Mouse (Mus musculus) mesoderm, embryonic 11.5 days (tissue): ENCODE results near the gene Gm4969.

Experiments used
- DNase-seq: peaks from one replicate; pipeline ENCODE4 v3.0.0-alpha.2; 2012; ENCODE audit warnings: low read depth, low spot score

The Gm4969 gene

GRCm38 (mm10) chr7:19093537-19094385 lies 24.4 kb downstream of the Gm4969 start:
- peak; percentile 99 for DNase-seq

DNA sequence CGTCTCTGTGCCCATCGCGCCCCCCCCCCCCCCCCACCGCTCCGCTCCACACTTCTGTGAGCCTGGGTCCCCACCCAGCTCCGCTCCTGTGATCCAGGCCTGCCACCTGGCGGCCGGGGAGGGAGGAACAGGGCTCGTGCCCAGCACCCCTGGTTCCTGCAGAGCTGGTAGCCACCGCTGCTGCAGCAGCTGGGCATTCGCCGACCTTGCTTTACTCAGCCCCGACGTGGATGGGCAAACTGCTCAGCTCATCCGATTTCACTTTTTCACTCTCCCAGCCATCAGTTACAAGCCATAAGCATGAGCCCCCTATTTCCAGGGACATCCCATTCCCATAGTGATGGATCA lies 25.0 kb downstream of the Gm4969 start:
- DNase-seq: peak; percentile 88

- DNase-seq: peak; percentile 76
These were observed 25.6 kb downstream of the Gm4969 start for GRCm38 (mm10) chr7:19092381-19093173.

DNA sequence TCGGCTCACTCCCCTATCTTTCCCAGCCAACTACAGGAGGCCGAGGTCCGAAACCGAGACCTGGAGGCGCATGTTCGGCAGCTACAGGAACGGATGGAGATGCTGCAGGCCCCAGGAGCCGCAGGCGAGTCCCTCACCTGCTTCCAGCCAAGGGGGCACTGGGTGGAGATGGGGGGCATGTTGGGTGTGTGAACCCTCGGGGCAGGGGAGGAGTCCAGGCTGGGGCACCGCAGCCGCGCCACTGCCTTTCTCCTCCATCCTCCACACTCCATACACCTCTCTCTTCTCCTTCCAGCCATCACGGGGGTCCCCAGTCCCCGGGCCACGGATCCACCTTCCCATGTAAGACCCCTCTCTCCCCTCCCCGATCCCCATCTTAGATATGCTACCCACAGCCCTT lies 26.3 kb downstream of the Gm4969 start:
- DNase-seq: no peak

GRCm38 (mm10) chr7:19088813-19089212 lies 29.4 kb downstream of the Gm4969 start:
- peak; percentile 79 for DNase-seq

DNA sequence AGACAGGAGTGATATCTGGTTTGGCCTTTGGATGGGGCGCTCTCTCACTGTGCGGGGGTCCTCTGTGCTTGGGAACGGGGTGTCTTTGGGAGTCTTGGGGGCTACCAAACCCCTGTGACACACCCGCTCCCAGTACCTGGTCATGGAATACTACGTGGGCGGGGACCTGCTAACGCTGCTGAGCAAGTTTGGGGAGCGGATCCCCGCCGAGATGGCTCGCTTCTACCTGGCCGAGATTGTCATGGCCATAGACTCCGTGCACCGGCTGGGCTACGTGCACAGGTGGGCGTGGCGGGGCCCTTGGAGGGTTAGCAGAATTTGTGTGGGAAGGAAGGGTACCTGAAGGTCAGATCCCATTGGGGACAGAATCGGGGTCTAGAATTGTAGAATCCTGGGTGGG lies 31.4 kb downstream of the Gm4969 start:
- no peak for DNase-seq

GRCm38 (mm10) chr7:19086042-19086441 lies 32.1 kb downstream of the Gm4969 start:
- DNase-seq: peak; percentile 57

GRCm38 (mm10) chr7:19085495-19085894 lies 32.7 kb downstream of the Gm4969 start:
- no peak for DNase-seq

DNA sequence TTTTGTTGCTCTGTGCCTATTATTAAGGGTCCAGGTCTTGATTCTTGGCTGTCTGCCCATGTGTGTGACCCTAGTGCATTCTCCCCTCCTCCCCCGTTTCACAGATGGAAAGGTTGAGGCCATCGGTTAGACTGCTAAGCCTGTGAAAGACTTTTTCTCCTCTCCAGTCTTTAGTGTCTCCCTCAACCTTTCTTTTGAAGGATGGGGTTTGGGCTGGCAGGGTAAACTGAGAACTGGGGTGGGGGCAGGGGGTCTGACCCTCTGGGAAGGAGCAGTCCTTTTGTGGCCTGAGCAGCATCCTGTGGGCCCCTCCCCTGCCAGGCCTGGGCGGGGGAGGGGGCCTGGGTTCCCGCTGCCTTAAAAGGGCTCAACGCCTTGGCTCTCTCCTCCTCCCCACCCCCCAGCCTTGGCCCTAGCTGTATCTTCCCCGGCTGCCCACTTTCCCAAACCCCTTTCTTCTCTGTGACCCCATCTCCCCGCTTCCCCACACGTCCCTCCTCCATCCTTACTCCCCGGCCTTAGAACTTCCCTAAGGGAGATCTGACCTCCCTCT lies 33.2 kb downstream of the Gm4969 start:
- no peak for DNase-seq

DNA sequence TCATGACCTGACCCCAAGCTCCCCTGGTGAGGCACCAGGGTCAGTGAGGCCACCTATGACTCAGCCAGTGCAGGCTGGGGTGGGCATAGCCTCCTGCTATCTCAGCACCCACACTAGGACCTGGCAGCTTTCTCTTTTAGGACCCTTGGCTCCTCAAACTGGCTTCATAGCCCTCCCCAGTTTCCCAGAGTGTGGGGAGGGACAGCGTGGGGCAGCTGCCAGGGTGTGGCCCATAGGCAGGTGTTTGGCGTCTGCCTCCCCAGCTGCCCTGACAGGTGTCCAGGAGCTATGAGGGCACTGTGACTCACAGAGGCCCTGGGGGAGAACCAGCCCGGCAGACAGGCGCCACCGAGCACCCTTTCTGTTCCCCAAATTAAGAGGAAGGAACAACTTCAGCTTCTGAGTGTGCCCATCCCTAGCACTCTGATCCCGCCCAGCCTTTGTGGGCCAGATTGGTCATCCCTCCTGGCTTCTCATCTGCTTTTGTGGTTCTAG lies 33.8 kb downstream of the Gm4969 start:
- DNase-seq: no peak

GRCm38 (mm10) chr7:19083701-19084100 lies 34.5 kb downstream of the Gm4969 start, which contains the start of gene Dmpk:
Dmpk (plus strand) TSS chr7:19083849.
- no peak for DNase-seq

DNA sequence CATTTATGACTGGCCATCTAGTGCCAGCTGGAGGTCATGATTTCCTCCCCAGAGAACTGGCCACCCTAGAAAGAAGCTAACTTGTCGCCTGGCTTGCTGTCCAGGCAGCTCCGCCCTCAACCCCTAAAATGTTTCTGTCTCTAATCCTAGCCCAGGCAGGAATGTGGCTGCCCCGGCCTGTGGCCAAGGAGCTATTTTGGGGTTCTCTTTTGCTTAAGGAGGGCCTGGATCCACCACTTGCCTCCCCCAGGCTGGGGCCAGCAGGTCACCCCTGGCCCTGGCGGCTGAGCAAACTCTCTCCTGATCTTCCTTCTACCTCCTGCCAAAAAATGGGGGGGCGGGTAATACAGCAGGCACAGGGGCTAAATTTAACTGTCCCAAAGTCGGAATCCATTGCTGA lies 35.1 kb downstream of the Gm4969 start:
- no peak for DNase-seq

- no peak for DNase-seq
These were observed 36.0 kb downstream of the Gm4969 start for GRCm38 (mm10) chr7:19082171-19082570.

DNA sequence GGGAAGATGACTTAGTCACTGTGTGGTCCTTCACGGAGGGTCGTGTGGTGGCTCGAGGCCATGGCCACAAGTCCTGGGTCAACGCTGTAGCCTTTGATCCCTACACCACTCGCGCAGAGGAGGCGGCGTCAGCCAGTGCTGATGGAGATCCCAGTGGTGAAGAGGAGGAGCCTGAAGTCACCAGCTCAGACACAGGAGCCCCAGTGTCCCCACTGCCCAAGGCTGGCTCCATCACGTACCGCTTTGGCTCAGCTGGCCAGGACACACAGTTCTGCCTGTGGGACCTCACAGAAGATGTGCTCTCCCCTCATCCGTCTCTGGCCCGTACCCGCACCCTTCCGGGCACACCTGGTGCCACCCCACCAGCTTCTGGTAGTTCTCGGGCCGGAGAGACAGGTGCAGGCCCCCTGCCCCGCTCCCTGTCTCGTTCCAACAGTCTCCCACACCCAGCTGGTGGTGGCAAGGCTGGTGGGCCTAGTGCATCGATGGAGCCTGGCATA lies 37.7 kb downstream of the Gm4969 start:
- no peak for DNase-seq

- DNase-seq: no peak
These were observed 39.4 kb downstream of the Gm4969 start for GRCm38 (mm10) chr7:19078732-19079131.

DNA sequence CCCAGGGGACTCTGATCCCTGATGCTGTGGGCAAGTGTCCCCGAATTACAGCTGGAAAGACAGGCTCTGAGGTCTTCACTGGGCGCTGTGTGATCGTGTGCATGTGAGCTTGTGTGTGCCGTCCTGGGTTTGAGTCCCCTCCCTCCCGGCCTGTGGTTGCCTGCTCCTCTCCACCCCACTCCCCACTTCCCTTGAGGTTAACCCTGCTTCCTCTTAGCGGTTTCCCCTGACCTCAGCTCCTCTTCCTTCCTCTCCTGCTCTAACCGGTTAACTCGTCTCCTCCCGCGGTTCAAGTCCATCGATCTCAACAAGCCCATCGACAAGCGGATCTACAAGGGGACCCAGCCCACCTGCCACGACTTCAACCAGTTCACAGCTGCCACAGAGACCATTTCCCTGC lies 40.4 kb downstream of the Gm4969 start:
- no peak for DNase-seq

GRCm38 (mm10) chr7:19076586-19076991 lies 41.6 kb downstream of the Gm4969 start:
- DNase-seq: no peak

- peak; percentile 99 for DNase-seq
These were observed 42.2 kb downstream of the Gm4969 start, which contains the start of gene Dmwd for GRCm38 (mm10) chr7:19075723-19076585. Dmwd (plus strand) TSS chr7:19076227.

DNA sequence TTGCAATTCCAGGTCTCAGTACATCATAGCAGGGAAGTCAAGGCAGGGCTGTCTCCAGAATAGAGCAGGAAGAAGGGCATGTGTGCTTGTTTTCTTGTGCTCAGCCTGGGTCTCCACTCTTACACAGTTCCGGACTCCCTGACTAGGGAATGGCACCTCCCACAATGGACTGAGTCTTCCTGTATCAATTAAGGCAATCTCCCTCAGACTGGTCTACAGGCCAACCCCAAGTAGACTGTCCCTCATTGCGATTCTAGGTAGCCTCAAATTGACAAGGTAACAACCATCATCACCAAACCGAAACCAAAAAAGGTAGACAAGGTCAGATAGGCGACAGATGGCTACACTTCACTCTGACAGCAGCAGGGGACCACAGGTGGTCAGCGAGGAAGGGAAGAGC lies 42.9 kb downstream of the Gm4969 start:
- DNase-seq: no peak

DNA sequence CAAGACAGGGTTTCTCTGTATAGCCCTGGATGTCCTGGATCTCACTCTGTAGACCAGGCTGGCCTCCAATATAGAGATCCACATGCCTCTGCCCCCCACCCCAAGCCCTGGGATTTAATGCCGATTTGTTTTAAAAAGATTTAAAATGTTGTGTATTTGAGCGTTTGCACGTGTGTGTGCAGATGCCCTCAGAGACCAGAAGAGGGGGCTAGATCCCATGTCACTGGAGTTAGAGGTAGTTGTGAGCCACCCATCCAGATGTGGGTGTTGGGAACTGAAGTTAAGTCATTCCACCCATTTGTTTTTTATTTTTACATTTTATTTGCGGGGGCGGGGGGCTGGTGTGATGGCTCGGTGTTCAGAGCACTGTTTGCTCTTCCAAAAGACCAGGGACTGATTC lies 43.7 kb downstream of the Gm4969 start:
- DNase-seq: no peak

DNA sequence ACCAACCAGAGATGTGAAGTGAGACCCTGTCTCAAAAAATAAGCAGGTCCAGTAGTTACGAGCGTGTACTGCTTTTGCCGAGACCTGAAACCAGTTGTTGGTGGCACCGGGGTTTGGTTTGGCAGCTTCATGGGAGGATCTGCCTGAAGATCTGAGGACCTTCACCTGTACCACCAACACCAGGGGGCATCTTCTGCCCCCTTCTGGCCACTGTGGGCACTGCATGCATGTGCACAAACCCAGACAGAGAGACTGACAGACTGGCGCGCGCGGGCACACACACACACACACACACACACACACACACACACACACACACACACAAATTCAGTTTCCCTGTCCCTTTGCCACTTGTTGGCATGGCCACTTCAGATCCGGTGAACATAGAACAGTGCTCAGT lies 44.7 kb downstream of the Gm4969 start:
- no peak for DNase-seq
